Mouse (Mus musculus) MEL (cell line): ENCODE data around the gene Mfap1a. TPM values are rescaled to one million over a fixed set of nuclear protein-coding genes. Genes with fewer than 3 reads are reported as not detected.
"Not testable (repeated sequence)": the region's sequence is repeated elsewhere in the genome, so short reads cannot be mapped to it uniquely, and the experiment has no call there.

Source experiments
- DNase-seq: peaks from one replicate; pipeline ENCODE4 v3.0.0; 2011; ENCODE audit warnings: low read depth, low spot score
- H3K27ac ChIP-seq: 2 replicates; pipeline ENCODE4 v1.5.1; 2012; ENCODE audit warnings: low read depth, mild to moderate bottlenecking, control low read depth, low read length, moderate library complexity; ENCODE audit not compliant: control insufficient read depth
- H3K27me3 ChIP-seq, 2 experiments: fragments of 150-350 bp in 1 of 2; sonication (generic) in 1 of 2; 2 replicates each; pipeline ENCODE4 v1.6.1; 2012; ENCODE audit warnings: low read length in 2 of 2, mild to moderate bottlenecking in 2 of 2, improper control_type of control experiment in 1 of 2, moderate library complexity in 1 of 2; ENCODE audit not compliant: insufficient read depth in 2 of 2, control insufficient read depth in 1 of 2
- H3K36me3 ChIP-seq, 2 experiments: 2 replicates each; pipeline ENCODE4 v1.6.1; 2012 to 2014; ENCODE audit warnings: low read length in 2 of 2, improper control_type of control experiment in 1 of 2, inconsistent platforms in 1 of 2, mild to moderate bottlenecking in 1 of 2; ENCODE audit not compliant: insufficient read depth in 2 of 2, control insufficient read depth in 1 of 2
- H3K4me1 ChIP-seq, 2 experiments: fragments of 150-350 bp in 1 of 2; sonication (generic) in 1 of 2; 2 replicates each; pipeline ENCODE4 v1.6.1; 2012; ENCODE audit warnings: low read length in 2 of 2, improper control_type of control experiment in 1 of 2, mild to moderate bottlenecking in 1 of 2; ENCODE audit not compliant: insufficient read depth in 2 of 2, control insufficient read depth in 1 of 2
- H3K4me3 ChIP-seq, 2 experiments: fragments of 150-350 bp in 1 of 2; sonication (generic) in 1 of 2; 2 replicates each; pipeline ENCODE4 v1.5.1; 2012; ENCODE audit warnings: low read depth in 2 of 2, low read length in 2 of 2, mild to moderate bottlenecking in 2 of 2, moderate library complexity in 2 of 2, control low read depth in 1 of 2, improper control_type of control experiment in 1 of 2; ENCODE audit not compliant: control insufficient read depth in 1 of 2, insufficient read depth in 1 of 2
- H3K79me2 ChIP-seq: 2 replicates; pipeline ENCODE4 v1.6.1; 2012; ENCODE audit warnings: mild to moderate bottlenecking, low read length, moderate library complexity; ENCODE audit not compliant: control insufficient read depth, poor library complexity, insufficient read depth
- H3K9ac ChIP-seq: 2 replicates; pipeline ENCODE4 v1.6.1; 2012; ENCODE audit warnings: low read depth, mild to moderate bottlenecking, control low read depth, low read length, moderate library complexity; ENCODE audit not compliant: control insufficient read depth, poor library complexity, severe bottlenecking
- H3K9me3 ChIP-seq: fragments of 150-350 bp; sonication (generic); replicated peaks from 2 replicates; pipeline ENCODE4 v1.6.1; 2012; ENCODE audit warnings: mild to moderate bottlenecking, low read length, improper control_type of control experiment, moderate library complexity; ENCODE audit not compliant: insufficient read depth
- EP300 ChIP-seq, 2 experiments: IDR thresholded peaks; 2 replicates each; pipeline ENCODE4 v1.6.1; 2011; ENCODE audit warnings: improper control_type of control experiment in 2 of 2, low read length in 2 of 2, low read depth in 1 of 2, mild to moderate bottlenecking in 1 of 2
- ETS1 ChIP-seq: IDR thresholded peaks from 2 replicates; pipeline ENCODE4 v1.6.1; 2012; ENCODE audit warnings: low read depth, mild to moderate bottlenecking, inconsistent platforms, low read length, improper control_type of control experiment, moderate library complexity
- HCFC1 ChIP-seq: IDR thresholded peaks from 2 replicates; pipeline ENCODE4 v1.6.1; 2012; ENCODE audit warnings: low read depth, mild to moderate bottlenecking, inconsistent platforms, low read length, improper control_type of control experiment, moderate library complexity
- JUND ChIP-seq: IDR thresholded peaks from 2 replicates; pipeline ENCODE4 v1.6.1; 2011; ENCODE audit warnings: low read depth, mild to moderate bottlenecking, improper control_type of control experiment, low read length
- MAZ ChIP-seq: IDR thresholded peaks from 2 replicates; pipeline ENCODE4 v1.6.1; 2012; ENCODE audit warnings: low read depth, mild to moderate bottlenecking, inconsistent platforms, low read length, improper control_type of control experiment
- MEF2A ChIP-seq: IDR thresholded peaks from 2 replicates; pipeline ENCODE4 v1.6.1; 2014; ENCODE audit warnings: low read depth, mild to moderate bottlenecking, inconsistent platforms, low read length, improper control_type of control experiment; ENCODE audit not compliant: poor library complexity, insufficient replicate concordance, severe bottlenecking; ENCODE audit errors: extremely low read depth
- MXI1 ChIP-seq: IDR thresholded peaks from 2 replicates; pipeline ENCODE4 v1.6.1; 2011; ENCODE audit warnings: mild to moderate bottlenecking, low read depth, low read length, improper control_type of control experiment
- NELFE ChIP-seq: IDR thresholded peaks from 2 replicates; pipeline ENCODE4 v1.6.1; 2011; ENCODE audit warnings: low read depth, low read length, improper control_type of control experiment
- RCOR1 ChIP-seq: IDR thresholded peaks from 2 replicates; pipeline ENCODE4 v1.6.1; 2012; ENCODE audit warnings: low read depth, mild to moderate bottlenecking, inconsistent platforms, low read length, improper control_type of control experiment
- SMC3 ChIP-seq: IDR thresholded peaks from 2 replicates; pipeline ENCODE4 v1.6.1; 2011; ENCODE audit warnings: low read depth, low read length, improper control_type of control experiment
- ZNF384 ChIP-seq: IDR thresholded peaks from 2 replicates; pipeline ENCODE4 v1.6.1; 2012; ENCODE audit warnings: low read depth, mild to moderate bottlenecking, inconsistent platforms, low read length, improper control_type of control experiment
- polyA plus RNA-seq, 2 experiments: library from polyadenylated mRNA; stranded (reverse) in 1 of 2; unstranded in 1 of 2; fragments of >175 nt in 1 of 2; fragments of >200 nt in 1 of 2; gene quantifications; 2 replicates each; pipeline versions ENCODE4 v1.2.1 to v1.2.4; 2012; ENCODE audit warnings: low replicate concordance in 2 of 2, low read depth in 1 of 2; ENCODE audit not compliant: insufficient read length in 2 of 2, insufficient read depth in 1 of 2, missing spikeins in 1 of 2
- total RNA-seq: library from RNA; depleted of rRNA; stranded (reverse); fragments of 300-350 nt; gene quantifications from 2 replicates; pipeline ENCODE4 v1.2.3, GENCODE M21; 2012

The Mfap1a gene
- total and polyA plus RNA-seq, 3 experiments = 23.8 to 29.3 TPM; not detected in 1

- not testable (repeated sequence) for H3K27me3 ChIP-seq, H3K9me3 ChIP-seq, H3K79me2 ChIP-seq, H3K9ac ChIP-seq, H3K4me1 ChIP-seq, H3K4me3 ChIP-seq, H3K27ac ChIP-seq
- TF ChIP-seq ZNF384 (peak; percentile 75), EP300 (IDR thresholded peaks at IDR 0.05; ENCODE audit: low read depth in 1 of 2, low read length in 2 of 2) (peak in 1 of 2 experiments; percentile 45; a peak in 1 of 4 replicates)
- DNase-seq = peak; percentile 83
- peaks cover 11 to 16% of the 10 kb centered on the region in 2 experiments for H3K36me3 ChIP-seq
These were observed 16.4 kb upstream of the Mfap1a start for GRCm38 (mm10) chr2:121522830-121523229.

- no peak for TF ChIP-seq JUND
- no peak for TF ChIP-seq SMC3
- TF ChIP-seq HCFC1 = no peak
- no peak for TF ChIP-seq NELFE
- TF ChIP-seq MXI1 = no peak
- H3K79me2 ChIP-seq = peaks cover 2% of the 10 kb centered on the region; the same call in 1 of the 2 replicates
- H3K27ac ChIP-seq = peak overlapping the region; percentile 94
- no peaks in the 10 kb centered on the region for H3K9me3 ChIP-seq
- H3K9ac ChIP-seq = peak overlapping the region; percentile 37; the same call in 1 of the 2 replicates
- peaks cover 11 to 21% of the 10 kb centered on the region in 2 experiments for H3K36me3 ChIP-seq
- DNase-seq = peak; percentile 91
- H3K4me3 ChIP-seq = peak overlapping the region in 1 of 2 experiments; percentile 35; a peak in 2 of 4 replicates
- H3K4me1 ChIP-seq = peaks cover 8 to 11% of the 10 kb centered on the region in 2 experiments
- H3K27me3 ChIP-seq = no peaks in the 10 kb centered on the region
These were observed 15.5 kb upstream of the Mfap1a start for GRCm38 (mm10) chr2:121522006-121522405.

GRCm38 (mm10) chr2:121518711-121519110 is 12.2 kb upstream of the Mfap1a start:
- not testable (repeated sequence) for H3K27me3 ChIP-seq, H3K79me2 ChIP-seq, H3K4me3 ChIP-seq, H3K9ac ChIP-seq, H3K27ac ChIP-seq, DNase-seq, H3K9me3 ChIP-seq
- H3K4me1 ChIP-seq = peaks cover 14 to 17% of the 10 kb centered on the region in 2 experiments
- H3K36me3 ChIP-seq = peaks cover 15 to 24% of the 10 kb centered on the region in 2 experiments

GRCm38 (mm10) chr2:121518106-121518505 is 11.6 kb upstream of the Mfap1a start:
- Histone ChIP-seq H3K4me1 (peaks cover 14 to 17% of the 10 kb centered on the region in 2 experiments), H3K4me3 (no peak overlapping the region), H3K9me3 (no peaks in the 10 kb centered on the region), H3K27ac (no peak overlapping the region), H3K9ac (no peak overlapping the region), H3K27me3 (no peaks in the 10 kb centered on the region), H3K79me2 (peaks cover 8% of the 10 kb centered on the region; the same call in 1 of the 2 replicates), H3K36me3 (peaks cover 16 to 19% of the 10 kb centered on the region in 2 experiments)
- DNase-seq = no peak
- TF ChIP-seq RCOR1 = no peak
- no peak for TF ChIP-seq ETS1
- TF ChIP-seq MEF2A = no peak
- no peak for TF ChIP-seq MAZ
- TF ChIP-seq SMC3 = no peak
